Mouse (Mus musculus): ENCODE results near the gene Mapk12. TPM values are rescaled to one million over a fixed set of nuclear protein-coding genes. Genes with fewer than 3 reads are reported as not detected.

The Mapk12 gene
- polyA plus RNA-seq (2012; rRNA removed): 25.2 and 25.3 TPM in 2 replicates

GRCm38 (mm10) chr15:89140659-89141252 lies at the start of gene Mapk12:
TSS of gene Mapk12 (minus strand) at chr15:89140703.
- DNase-seq (ENCODE audit: low read depth): no peak

GRCm38 (mm10) chr15:89184937-89185227 lies 44.4 kb upstream of the Mapk12 start:
- no peak for DNase-seq (ENCODE audit: low read depth)

DNA sequence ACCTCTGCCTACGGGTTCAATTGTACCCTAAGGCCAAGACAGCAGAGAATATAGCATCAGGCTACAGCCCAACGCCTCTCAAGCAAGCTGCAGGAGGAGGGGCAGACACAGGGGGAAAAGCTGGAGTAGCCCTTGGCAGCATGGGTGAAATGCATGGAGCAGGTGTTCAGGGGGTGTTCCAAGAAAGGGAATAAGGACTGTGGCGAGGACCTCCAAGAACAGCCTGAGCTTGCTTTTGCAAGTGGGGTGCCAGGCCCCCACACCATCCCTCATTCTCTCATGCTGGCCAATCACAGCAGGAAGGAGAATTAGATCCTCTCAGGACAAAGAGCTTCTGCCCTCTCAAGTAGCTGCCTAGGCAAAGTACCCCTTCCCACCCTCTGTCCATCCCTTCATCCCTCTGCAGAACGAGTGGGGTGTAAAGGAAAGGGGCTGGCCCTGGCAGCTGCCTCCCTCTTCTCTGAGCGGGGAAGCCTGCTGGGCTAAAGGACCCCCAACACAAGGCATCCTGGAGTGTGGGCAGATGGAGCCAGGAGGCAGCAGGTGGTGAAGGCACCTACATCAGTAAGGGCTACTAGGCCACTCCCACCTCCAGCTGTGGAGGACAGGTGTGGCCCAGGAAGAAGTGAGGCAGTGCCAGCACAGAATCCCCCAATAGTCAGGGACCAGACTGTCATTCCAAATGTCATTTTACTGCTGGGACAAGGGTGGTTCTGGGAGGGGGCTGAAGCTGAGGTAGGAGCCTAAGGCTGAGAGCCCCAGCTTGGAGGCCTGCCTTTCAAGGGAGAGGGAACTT lies 43.8 kb upstream of the Mapk12 start:
- no peak for DNase-seq (ENCODE audit: low read depth)

DNA sequence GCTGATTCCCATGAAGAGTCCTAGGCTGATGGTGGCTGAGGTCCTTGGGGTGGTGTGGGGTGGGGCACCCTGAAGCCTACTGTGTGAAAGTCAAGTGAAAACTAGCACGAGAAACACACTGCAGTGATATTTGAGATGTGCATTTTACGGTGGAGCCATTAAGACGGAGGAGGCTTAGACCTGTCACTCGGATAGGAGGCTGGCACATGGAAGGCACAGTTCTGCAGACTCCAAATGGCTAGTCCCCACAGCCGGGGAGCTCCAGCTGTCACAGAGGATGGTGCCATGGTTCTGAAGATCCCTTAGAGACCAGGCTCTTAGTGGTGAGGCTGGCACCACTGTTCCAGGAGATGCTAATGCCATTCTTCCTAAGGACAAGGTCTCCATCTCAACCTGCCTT lies 42.3 kb upstream of the Mapk12 start:
- no peak for DNase-seq (ENCODE audit: low read depth)

DNA sequence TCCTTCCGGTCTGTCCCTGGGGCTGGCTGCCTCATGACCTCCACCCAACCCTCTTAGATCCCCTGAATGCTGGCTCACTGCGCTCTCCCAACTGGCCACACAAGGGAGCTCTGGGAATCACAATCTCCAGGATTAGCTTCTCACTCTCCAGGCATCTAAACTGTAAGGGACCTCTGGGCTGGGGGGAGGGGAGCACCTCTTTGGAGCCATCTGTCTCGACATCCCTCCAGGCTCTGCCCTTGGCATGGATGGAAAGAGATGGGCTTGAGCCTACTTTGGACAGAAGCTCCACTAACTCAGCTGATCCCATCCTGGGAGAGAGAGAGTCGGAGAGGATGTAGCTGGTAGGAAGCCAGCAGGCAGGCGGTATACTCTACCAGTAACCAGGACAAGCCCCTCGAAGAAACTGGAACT lies 41.8 kb upstream of the Mapk12 start:
- DNase-seq (ENCODE audit: low read depth): no peak

GRCm38 (mm10) chr15:89181561-89182270 lies 41.2 kb upstream of the Mapk12 start:
- DNase-seq (ENCODE audit: low read depth): no peak

DNA sequence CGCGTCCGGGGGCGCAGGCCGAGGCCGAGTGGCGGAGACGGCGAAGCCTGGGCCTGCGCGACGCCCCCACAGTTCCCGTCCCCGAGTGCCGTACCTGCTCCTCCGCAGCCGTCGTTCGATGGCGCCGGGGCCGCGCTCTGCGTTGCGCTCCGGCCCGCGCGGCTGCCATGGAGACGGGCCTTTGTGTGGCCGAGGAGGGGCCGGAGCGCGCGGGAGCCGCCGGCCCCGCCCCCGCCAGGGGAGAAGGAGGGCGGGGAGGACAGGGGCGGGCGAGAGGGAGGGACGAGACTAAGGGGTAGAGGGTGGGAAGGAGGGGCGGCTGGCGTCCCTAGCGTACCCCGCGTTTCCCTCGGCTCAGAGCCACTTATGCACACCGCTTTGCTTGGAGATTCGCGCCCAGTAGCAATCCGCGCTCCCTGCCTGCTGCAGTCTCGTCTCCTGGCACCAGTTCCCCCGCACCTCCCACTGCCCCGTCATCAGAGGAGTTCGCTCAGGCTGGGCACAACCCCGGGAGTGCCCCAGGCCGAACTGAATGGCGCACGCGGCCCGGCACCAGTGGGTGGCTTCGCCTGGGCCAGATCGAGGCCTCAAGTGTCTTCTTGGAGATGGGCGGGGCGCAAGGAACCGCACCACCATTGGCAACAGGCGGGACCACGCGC lies 40.2 kb upstream of the Mapk12 start, which contains the start of gene Plxnb2:
Gene Plxnb2, minus strand, starts transcription at position 218 of the 659 bp plus-strand sequence.
- DNase-seq (ENCODE audit: low read depth): no peak

DNA sequence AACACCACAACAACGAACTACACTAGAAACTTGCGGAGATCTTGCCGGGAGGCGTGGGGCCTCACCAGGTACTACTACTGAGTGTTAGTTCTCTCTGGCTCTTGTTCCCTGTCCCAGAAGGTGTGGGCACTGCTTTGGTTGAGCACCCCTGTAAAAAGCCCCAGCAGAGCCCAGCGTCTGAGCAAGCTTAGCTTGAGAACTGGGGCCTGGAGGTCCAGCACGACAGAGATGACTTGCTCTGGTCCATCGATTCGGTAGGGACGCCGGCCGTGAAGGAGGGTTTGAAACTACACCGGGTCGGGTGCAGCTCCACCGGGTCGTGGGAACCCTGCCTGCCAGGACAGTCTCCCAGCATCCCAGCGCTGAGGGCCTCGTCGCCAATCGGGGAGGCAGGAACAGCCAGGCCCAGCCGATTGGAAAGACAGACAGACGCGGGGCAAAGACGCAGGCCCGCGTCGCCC lies 39.6 kb upstream of the Mapk12 start:
- no peak for DNase-seq (ENCODE audit: low read depth)

GRCm38 (mm10) chr15:89179630-89179964 lies 39.1 kb upstream of the Mapk12 start:
- no peak for DNase-seq (ENCODE audit: low read depth)

- DNase-seq (ENCODE audit: low read depth): no peak
Observed at GRCm38 (mm10) chr15:89178954-89179629, 38.6 kb upstream of the Mapk12 start.

DNA sequence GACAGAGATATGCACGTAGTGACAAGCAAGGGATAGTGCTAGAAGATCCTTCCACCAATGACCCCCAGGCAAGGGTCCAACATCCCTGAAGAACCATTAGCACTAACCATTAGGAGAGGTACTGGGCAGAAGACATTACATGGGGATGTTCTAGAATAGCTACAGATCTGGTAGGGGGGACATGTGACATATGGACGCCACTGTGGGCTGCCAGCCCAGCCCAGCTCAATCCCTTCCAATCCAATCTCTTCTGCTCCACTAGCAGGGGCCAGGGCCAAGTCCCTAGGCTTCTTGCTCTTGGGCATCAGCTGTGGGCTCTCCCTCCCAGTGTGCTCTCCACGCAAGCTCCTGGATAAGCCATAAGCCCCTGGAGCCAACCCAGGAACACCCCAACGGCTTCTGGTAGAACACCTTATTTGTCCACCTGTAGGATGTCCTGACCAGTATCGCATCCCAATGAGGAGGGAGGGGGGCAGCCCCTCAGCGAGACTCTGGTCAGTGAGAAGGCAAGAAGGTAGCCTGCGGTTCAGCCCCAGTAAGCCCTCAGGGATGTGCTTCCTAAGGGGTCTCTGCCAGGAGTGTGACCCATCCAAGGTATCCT lies 37.9 kb upstream of the Mapk12 start:
- no peak for DNase-seq (ENCODE audit: low read depth)

- no peak for DNase-seq (ENCODE audit: low read depth)
Observed at GRCm38 (mm10) chr15:89177576-89178259, 37.2 kb upstream of the Mapk12 start.

GRCm38 (mm10) chr15:89177121-89177520 lies 36.6 kb upstream of the Mapk12 start:
- DNase-seq (ENCODE audit: low read depth): no peak

- DNase-seq (ENCODE audit: low read depth): no peak
Observed at GRCm38 (mm10) chr15:89175411-89176155, 35.1 kb upstream of the Mapk12 start.

DNA sequence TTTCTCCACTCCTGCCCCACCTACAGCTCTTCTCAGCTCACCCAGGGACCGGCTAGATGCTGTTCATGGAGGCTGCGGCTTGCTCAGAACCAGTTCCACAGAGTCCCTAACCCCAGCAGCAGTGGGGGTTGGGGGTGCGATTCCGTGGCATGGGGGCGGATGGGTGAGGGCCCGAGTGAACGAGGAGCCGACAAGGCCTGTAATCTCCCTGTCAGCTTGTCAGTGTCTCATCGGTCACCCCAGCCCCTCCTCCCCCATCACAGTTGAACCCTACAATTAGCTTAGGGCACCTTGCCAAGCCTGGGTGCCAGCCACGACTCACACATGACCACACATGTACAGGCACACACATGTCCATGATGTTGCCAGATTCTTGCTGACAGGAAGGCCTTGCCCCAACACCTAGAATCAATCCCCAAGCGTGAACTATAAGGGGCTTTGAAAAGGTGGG lies 34.4 kb upstream of the Mapk12 start:
- DNase-seq (ENCODE audit: low read depth): no peak

GRCm38 (mm10) chr15:89173906-89174214 lies 33.4 kb upstream of the Mapk12 start:
- no peak for DNase-seq (ENCODE audit: low read depth)

DNA sequence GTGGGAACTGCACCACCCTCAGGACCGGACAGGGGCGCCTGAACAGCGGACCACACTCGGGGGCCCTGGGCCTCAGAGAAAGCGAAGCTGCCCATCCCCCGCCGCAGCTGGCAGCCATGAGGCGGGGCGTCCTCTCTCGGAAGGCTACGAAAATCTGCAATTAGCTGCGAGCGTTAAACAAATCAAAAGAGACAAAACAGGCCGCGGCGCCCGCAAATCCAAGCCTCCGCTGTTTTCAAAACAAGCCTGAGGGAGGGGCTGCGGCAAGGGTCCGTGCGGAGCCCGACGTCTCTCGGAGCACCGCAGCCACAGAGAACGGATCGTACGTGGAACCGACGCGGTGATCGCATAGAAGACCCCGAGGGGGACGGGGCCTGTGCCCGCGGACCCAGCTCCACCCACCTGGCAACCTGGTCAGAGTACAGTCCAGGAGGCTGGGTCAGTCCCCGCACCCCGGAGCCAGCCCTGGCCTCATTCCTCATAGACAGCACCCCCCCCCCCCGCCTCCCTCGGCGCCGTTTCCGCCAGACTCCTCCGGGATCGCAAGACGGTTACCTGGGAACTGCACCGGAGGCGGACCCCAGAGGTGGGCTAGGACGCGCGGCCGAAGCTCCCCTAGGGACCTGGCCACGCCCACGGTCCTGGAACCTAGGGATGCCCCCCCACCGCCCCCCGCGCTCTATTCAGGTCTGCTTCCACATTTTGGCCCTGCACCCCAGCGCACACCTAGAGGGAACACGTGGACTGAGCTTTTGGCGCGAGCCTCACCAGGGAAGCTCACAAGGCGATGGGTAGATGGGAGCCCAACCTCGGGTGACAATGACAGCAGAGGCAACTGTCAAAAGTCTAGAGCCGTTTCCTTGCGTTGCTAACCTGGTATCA lies 32.8 kb upstream of the Mapk12 start:
- DNase-seq (ENCODE audit: low read depth): no peak

GRCm38 (mm10) chr15:89172276-89172935 lies 31.9 kb upstream of the Mapk12 start:
- no peak for DNase-seq (ENCODE audit: low read depth)

Measured in gonadal fat pad, adult 2 months (tissue).